Mouse (Mus musculus) T-cell, adult 2 months (primary cell): Measurements from ENCODE around the gene Hcn3.

Source experiments
- DNase-seq: peaks from one replicate; pipeline ENCODE4 v3.0.0; 2022; ENCODE audit warnings: low spot score

Hcn3 gene

GRCm38 (mm10) chr3:89100811-89101210 is 59.2 kb downstream of the Hcn3 start, which contains the start of gene Gm43738:
TSS of gene Gm43738 (minus strand) at chr3:89101099.
- no peak for DNase-seq
